Mouse (Mus musculus) thymus, postnatal 4 days (tissue): Measurements from ENCODE around the gene B3gat3.
"Not testable (repeated sequence)": the region's sequence is repeated elsewhere in the genome, so short reads cannot be mapped to it uniquely, and the experiment has no call there.

Source experiments
- DNase-seq: peaks from one replicate; pipeline ENCODE4 v3.0.0; 2021

Gene B3gat3

GRCm38 (mm10) chr19:8944062-8944461 lies 23.9 kb downstream of the B3gat3 start:
- DNase-seq = no peak

GRCm38 (mm10) chr19:8944750-8945149 lies 24.6 kb downstream of the B3gat3 start:
- peak; percentile 78 for DNase-seq

- no peak for DNase-seq
Observed at GRCm38 (mm10) chr19:8945251-8945650, 25.1 kb downstream of the B3gat3 start.

GRCm38 (mm10) chr19:8946929-8947328 lies 26.8 kb downstream of the B3gat3 start:
- DNase-seq = no peak

GRCm38 (mm10) chr19:8950190-8950589 lies 30.0 kb downstream of the B3gat3 start:
- no peak for DNase-seq

GRCm38 (mm10) chr19:8952241-8952640 lies 32.1 kb downstream of the B3gat3 start:
- DNase-seq = no peak

GRCm38 (mm10) chr19:8953135-8954039 lies 33.2 kb downstream of the B3gat3 start, which contains the start of gene Tut1:
Gene Tut1, plus strand, starts transcription at chr19:8953847.
- peak; percentile 85 for DNase-seq

- no peak for DNase-seq
Observed at GRCm38 (mm10) chr19:8954171-8954570, 34.0 kb downstream of the B3gat3 start.

GRCm38 (mm10) chr19:8962256-8962655 lies 42.1 kb downstream of the B3gat3 start:
- no peak for DNase-seq

- DNase-seq = peak; percentile 20
Observed at GRCm38 (mm10) chr19:8965075-8965474, 44.9 kb downstream of the B3gat3 start.

- DNase-seq = peak; percentile 33
Observed at GRCm38 (mm10) chr19:8965771-8966170, 45.6 kb downstream of the B3gat3 start.

- DNase-seq = no peak
Observed at GRCm38 (mm10) chr19:8966198-8966589, 46.0 kb downstream of the B3gat3 start.

GRCm38 (mm10) chr19:8966590-8967372 lies 46.6 kb downstream of the B3gat3 start, which contains the start of gene Eef1g:
Gene Eef1g, plus strand, starts transcription at chr19:8967041.
- peak; percentile 97 for DNase-seq

- DNase-seq = no peak
Observed at GRCm38 (mm10) chr19:8967373-8967743, 47.2 kb downstream of the B3gat3 start.

- DNase-seq = no peak
Observed at GRCm38 (mm10) chr19:8967893-8968292, 47.7 kb downstream of the B3gat3 start.

- DNase-seq = not testable (repeated sequence)
Observed at GRCm38 (mm10) chr19:8972491-8972890, 52.3 kb downstream of the B3gat3 start.

- DNase-seq = no peak
Observed at GRCm38 (mm10) chr19:8974638-8975037, 54.5 kb downstream of the B3gat3 start.

- no peak for DNase-seq
Observed at GRCm38 (mm10) chr19:8975491-8975890, 55.3 kb downstream of the B3gat3 start.

GRCm38 (mm10) chr19:8976535-8976934 lies 56.4 kb downstream of the B3gat3 start:
- peak; percentile 70 for DNase-seq
